Mouse (Mus musculus) gastrocnemius, postnatal 10 days (tissue): ENCODE data around the gene Apoa5. TPM values are rescaled to one million over a fixed set of nuclear protein-coding genes. Genes with fewer than 3 reads are reported as not detected.

ENCODE experiments used
- DNase-seq: peaks from one replicate; pipeline ENCODE4 v3.0.0; 2021; ENCODE audit warnings: mixed read lengths
- long read RNA-seq, 2 experiments: library from polyadenylated mRNA; stranded (forward); transcript quantifications; one replicate each; pipeline ENCODE4 v2.0.0; 2021
- total RNA-seq, 2 experiments: library from RNA; stranded (reverse); gene quantifications; 2 replicates each; pipeline ENCODE4 v1.2.3; 2021

Apoa5 gene
- total RNA-seq, result not detected
- long read RNA-seq, experiment 1, result 0 reads
- long read RNA-seq, experiment 2, result 0 reads

GRCm38 (mm10) chr9:46268343-46268873, at the start of gene Apoa5:
Apoa5 (plus strand) TSS chr9:46268633.
- DNase-seq, result no peak

DNA sequence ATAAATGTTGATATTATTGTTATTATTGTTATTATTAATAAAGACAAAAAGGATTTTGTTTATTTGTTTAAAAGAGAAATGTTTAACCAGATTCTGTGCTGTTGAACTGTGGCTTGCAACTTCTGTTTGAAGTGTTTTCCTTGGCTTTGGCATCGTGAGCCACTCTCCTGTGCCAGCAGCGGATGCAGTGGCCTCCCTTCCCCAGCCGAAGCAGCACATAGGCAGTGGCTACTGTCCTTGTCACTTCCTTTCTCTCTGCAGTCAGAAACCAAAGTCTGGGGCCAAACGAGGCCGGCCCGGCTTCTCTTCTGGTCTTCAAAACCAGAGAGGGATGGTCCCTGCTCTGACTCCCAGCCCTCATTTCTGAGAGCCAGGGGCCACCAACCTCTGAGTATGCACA, 45.3 kb upstream of the Apoa5 start:
- no peak for DNase-seq

DNA sequence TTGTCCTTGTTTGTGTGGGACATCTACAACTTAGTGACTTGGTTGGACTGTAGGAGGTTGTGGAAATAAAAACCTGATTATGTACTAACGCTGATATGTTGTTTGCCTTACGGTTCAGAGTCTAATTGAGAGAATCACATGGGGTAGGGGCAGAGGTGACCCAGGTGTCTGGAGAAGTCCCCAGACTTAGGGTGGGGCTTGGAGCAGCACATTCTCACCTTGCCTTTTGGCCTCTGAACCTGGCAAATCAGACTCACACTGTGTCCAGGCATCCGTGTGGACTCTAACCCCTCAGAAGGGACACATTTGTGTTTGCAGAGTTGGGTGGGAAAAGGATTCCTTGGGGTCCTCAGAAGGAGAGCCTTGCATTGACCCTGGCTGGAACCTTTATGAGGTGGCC, 44.3 kb upstream of the Apoa5 start:
- no peak for DNase-seq

DNA sequence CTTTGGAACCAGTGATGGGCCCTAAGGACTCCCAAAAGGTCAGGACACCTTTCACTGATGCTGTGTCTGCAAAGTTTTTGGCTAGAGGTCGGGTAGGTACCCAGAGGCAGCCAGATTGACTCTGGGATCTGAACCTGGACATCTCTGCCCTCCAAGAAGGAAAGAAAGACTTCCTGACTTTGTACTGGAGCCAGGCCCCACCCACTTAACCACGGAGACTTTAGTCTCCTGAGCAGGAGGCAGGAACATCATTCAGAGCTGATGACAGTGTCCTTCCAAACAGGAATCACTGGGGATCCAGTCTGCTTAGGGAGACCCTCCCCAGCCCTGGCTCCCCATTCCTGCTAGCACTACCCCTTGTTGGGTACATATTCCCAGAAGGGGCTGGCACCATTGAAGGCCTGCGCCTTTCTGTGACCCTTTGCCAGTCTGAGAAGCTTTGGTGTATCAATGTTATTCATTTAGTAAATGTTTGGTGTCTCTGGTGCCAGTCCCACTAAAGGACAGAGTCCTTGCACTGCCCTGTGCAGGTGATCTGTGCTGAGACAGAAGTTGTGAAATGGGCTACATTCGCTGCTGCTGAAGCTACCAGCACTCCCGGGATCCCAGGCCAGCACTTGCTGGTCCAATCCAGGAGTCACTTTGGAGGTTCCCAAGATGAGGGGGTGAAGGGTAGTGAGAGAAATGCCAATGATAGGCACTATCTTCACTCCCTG, 43.3 kb upstream of the Apoa5 start:
- no peak for DNase-seq

DNA sequence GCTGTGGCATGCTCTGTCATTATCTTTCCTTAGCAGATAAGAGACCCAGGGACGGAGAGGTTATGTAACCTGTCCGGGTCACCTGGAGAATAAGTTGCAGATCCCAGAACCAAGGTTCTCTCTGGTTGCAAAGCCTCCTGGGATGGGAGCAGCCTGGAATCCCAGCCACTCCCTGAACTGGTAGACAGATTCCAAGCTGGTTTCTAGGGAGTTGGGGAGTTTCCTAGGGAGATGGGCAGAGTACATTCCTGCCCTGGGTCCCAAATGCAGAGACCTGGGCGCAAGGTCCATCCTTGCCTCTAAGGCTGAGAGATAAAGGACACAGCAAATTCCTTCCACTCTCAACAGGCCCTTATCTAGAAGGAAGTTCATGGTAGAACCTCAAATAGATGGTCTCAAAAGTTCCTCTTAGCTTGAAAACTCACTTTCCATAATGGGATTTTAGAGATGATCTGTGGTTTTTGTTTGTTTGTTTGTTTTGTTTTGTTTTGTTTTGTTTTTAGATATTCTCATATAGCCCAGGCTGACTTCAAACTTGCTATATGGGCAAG, 41.3 kb upstream of the Apoa5 start:
- no peak for DNase-seq

DNA sequence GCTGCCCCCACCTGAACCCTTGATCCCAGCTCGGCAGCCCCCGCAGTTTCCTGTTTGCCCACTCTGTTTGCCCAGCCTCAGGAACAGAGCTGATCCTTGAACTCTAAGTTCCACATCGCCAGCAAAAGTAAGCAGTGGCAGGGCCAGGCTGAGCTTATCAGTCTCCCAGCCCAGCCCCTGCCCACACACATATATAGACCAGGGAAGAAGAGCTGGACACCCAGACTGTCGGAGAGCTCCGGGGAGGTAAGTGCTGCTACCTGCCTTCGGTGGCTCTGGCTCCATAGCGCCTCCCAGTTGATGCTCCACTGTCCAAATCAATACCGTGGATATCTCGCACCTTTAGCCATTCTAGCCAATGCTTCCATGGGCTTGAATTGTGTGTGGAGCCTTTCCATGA, 39.9 kb upstream of the Apoa5 start, which contains the start of gene Apoa1:
Apoa1 (plus strand) TSS at position 90 of the 400 bp plus-strand sequence.
- DNase-seq, result no peak

GRCm38 (mm10) chr9:46229573-46230449, 38.6 kb upstream of the Apoa5 start:
- peak; percentile 82 for DNase-seq

GRCm38 (mm10) chr9:46230450-46230975, 37.9 kb upstream of the Apoa5 start:
- DNase-seq, result no peak

- DNase-seq, result no peak
These were observed 33.2 kb upstream of the Apoa5 start for GRCm38 (mm10) chr9:46235196-46235595.

DNA sequence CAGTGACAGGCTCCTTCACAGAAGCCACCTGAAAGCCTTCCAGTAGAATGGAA, 33.0 kb upstream of the Apoa5 start, which contains the start of gene Apoc3:
Apoc3 (minus strand) TSS at position 41 of the 53 bp plus-strand sequence.
- no peak for DNase-seq

- no peak for DNase-seq
These were observed 32.8 kb upstream of the Apoa5 start for GRCm38 (mm10) chr9:46235649-46236048.

GRCm38 (mm10) chr9:46238850-46239249, 29.6 kb upstream of the Apoa5 start:
- no peak for DNase-seq

GRCm38 (mm10) chr9:46240526-46241153, 27.8 kb upstream of the Apoa5 start, which contains the start of gene Apoa4:
Apoa4 (plus strand) TSS chr9:46240696.
- no peak for DNase-seq

- DNase-seq, result no peak
These were observed 26.6 kb upstream of the Apoa5 start for GRCm38 (mm10) chr9:46241818-46242217.

DNA sequence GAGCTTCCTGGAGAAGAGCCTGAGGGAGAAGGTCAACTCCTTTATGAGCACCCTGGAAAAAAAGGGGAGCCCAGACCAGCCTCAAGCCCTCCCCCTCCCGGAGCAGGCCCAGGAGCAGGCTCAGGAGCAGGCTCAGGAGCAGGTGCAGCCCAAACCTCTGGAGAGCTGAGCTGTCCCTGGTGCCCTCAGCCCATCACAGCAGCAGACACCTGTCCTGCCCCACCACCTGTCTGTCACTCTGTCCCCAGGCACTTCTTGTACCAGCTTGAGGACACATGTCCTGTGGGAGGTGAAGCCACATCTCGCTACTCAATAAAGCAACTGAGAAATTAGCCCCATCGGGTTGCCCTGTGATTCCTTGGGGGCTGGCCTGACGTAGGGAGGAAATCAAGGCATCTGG, 25.3 kb upstream of the Apoa5 start:
- DNase-seq, result no peak

- DNase-seq, result no peak
These were observed 24.8 kb upstream of the Apoa5 start for GRCm38 (mm10) chr9:46243584-46243983.

- DNase-seq, result peak; percentile 51
These were observed 21.6 kb upstream of the Apoa5 start for GRCm38 (mm10) chr9:46246752-46247324.

DNA sequence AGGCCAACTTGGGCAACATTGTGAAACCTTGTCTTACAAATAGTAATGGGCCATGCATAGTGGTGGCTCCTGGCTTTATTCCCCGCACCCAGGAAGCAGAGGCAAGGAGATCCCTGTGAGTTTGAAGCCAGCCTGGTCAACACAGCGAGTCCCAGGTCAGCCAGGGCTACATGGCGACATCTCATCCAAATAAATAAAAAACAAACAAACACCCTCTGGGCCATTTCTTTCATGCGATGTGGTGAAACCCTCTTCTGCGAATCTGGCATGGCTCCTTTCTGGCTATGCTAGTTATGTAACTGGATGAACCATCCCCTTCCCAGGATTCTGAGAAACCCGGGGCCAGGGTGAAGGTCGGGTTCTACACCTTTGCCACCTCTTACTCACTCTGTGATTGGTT, 12.3 kb upstream of the Apoa5 start:
- no peak for DNase-seq

DNA sequence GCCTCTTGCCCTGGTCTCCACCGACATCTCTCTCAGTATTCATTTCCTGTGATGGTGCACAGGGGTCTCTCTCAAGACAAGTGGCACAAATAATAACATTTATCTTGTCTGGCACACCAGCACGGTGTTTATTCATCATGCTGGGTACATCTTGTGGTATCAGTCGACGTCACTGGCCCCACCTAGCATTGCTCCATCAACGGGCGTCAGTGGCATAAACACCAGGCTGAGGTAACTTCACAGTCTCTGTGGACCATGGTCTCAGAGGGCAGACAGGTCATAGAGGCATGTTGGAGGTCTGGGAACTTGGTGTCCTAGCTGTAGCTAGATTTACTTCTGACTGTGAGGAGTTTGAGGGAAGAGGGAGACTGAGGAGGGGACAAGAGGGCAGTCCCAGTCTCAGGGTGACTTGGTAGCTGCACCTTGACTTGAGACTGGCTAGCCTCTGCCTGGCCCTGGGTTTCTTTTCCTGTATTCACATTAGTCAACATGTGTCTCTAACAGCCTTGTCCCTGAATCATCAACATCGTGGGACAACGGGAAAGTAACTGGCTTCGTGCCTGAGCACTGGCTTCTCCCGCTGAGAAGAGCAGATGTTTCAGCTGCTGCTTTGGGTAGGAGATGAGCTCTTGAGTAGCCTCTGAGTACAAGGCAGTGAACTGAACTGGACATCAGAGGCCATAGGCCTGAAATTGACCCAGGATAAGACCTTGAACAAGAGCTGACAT, 11.6 kb upstream of the Apoa5 start:
- no peak for DNase-seq

- no peak for DNase-seq
These were observed 10.9 kb upstream of the Apoa5 start for GRCm38 (mm10) chr9:46257546-46257945.

DNA sequence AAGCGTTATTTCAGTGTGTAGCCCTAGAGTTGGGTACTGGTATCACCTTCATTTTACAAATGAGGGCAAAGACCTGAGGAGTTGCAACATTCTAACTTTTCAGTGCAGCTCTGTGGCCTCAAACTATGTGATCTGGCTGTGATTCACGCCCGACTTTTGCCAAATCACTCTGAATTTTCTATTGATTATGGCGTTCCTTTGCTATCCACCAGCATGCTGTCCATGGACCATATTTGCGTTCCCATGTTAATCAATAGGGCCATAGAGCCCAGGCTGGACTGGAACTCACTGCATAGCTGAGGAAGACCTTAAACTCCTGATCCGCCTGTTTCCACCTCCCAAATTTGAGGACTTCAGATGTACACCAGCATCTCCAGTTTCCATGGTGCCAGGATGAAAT, 9.3 kb upstream of the Apoa5 start:
- DNase-seq, result no peak

DNA sequence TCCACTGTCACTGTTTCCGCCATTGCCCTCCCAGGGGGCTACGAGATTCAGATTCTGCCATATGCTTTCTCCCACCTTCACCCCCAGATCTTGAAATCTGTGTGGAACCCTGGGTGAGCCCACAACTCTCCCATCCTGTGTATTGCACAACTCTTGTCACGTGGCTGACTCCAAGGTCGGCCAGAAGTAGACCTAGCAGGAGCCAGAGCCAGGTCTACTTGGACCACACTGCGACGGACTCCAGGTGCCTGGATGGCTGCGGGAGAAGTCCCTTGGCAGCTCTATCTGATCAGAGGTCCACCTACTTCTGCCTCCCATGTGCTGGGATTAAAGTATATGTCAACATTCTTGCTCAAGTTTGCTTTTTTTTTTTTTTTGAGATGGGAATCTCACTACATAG, 7.3 kb upstream of the Apoa5 start:
- no peak for DNase-seq
